Mouse (Mus musculus) CH12.LX (cell line): Measurements from ENCODE around the gene Celf2. TPM values are rescaled to one million over a fixed set of nuclear protein-coding genes. Genes with fewer than 3 reads are reported as not detected.
A peak's percentile ranks its signal among the peaks of the same experiment; 100 is the strongest.

Experiments
- DNase-seq: peaks from one replicate; pipeline ENCODE4 v3.0.0-alpha.2; 2013; ENCODE audit errors: extremely low read depth
- H3K27ac ChIP-seq: 2 replicates; pipeline ENCODE4 v1.5.1; 2012; ENCODE audit warnings: low read depth, mild to moderate bottlenecking, control low read depth, moderate library complexity; ENCODE audit not compliant: insufficient read depth
- H3K27me3 ChIP-seq: replicated peaks from 2 replicates; pipeline ENCODE3; 2012; ENCODE audit warnings: inconsistent platforms
- H3K36me3 ChIP-seq, 2 experiments: replicated peaks in 1 of 2; 2 replicates each; pipeline versions ENCODE3 to v1.6.1; 2012; ENCODE audit warnings: inconsistent platforms in 1 of 2, low read length in 1 of 2, mild to moderate bottlenecking in 1 of 2, mixed read lengths in 1 of 2, moderate library complexity in 1 of 2; ENCODE audit not compliant: control insufficient read depth in 1 of 2, insufficient read depth in 1 of 2
- H3K4me1 ChIP-seq, 2 experiments: 2 replicates each; pipeline ENCODE4 v1.6.1; 2012; ENCODE audit warnings: inconsistent platforms in 1 of 2, moderate library complexity in 1 of 2; ENCODE audit not compliant: insufficient read depth in 2 of 2, control insufficient read depth in 1 of 2
- H3K4me2 ChIP-seq: 2 replicates; pipeline ENCODE4 v1.6.1; 2012; ENCODE audit warnings: low read depth, mild to moderate bottlenecking, control low read depth; ENCODE audit not compliant: poor library complexity, insufficient read depth, severe bottlenecking
- H3K4me3 ChIP-seq, 3 experiments: fragments of 150-350 bp in 1 of 3; sonication (generic) in 1 of 3; replicated peaks in 1 of 3; 2 replicates each; pipeline versions ENCODE3 to v1.5.1; 2011 to 2012; ENCODE audit warnings: low read depth in 2 of 3, low read length in 2 of 3, mild to moderate bottlenecking in 2 of 3, moderate library complexity in 2 of 3, control low read depth in 1 of 3, improper control_type of control experiment in 1 of 3, inconsistent platforms in 1 of 3, mixed read lengths in 1 of 3; ENCODE audit not compliant: poor library complexity in 1 of 3
- H3K79me2 ChIP-seq: replicated peaks from 2 replicates; pipeline ENCODE4 v1.6.1; 2012; ENCODE audit warnings: mild to moderate bottlenecking, moderate library complexity; ENCODE audit not compliant: control insufficient read depth, poor library complexity, insufficient read depth, severe bottlenecking; ENCODE audit errors: extremely low read depth
- H3K9ac ChIP-seq: 2 replicates; pipeline ENCODE4 v1.6.1; 2012; ENCODE audit warnings: low read depth, mild to moderate bottlenecking, control low read depth, moderate library complexity; ENCODE audit not compliant: insufficient read depth
- H3K9me3 ChIP-seq: replicated peaks from 2 replicates; pipeline ENCODE3; 2012; ENCODE audit warnings: low read length, inconsistent platforms, mixed read lengths
- BHLHE40 ChIP-seq: IDR thresholded peaks from 2 replicates; pipeline ENCODE4 v1.6.1; 2011; ENCODE audit warnings: mild to moderate bottlenecking, low read depth, low read length, improper control_type of control experiment
- CHD1 ChIP-seq: IDR thresholded peaks from 2 replicates; pipeline ENCODE4 v1.6.1; 2012; ENCODE audit warnings: low read depth, low read length, improper control_type of control experiment, inconsistent platforms
- CHD2 ChIP-seq: IDR thresholded peaks from 2 replicates; pipeline ENCODE4 v1.6.1; 2011; ENCODE audit warnings: low read length, improper control_type of control experiment
- CTCF ChIP-seq, 2 experiments: IDR thresholded peaks in 1 of 2; conservative IDR thresholded peaks in 1 of 2; 2 replicates each; pipeline ENCODE4 v1.5.1; 2011 to 2012; ENCODE audit warnings: low read depth in 2 of 2, low read length in 2 of 2, improper control_type of control experiment in 1 of 2, inconsistent platforms in 1 of 2, mild to moderate bottlenecking in 1 of 2, moderate library complexity in 1 of 2
- E2F4 ChIP-seq: IDR thresholded peaks from 2 replicates; pipeline ENCODE4 v1.6.1; 2011; ENCODE audit warnings: low read depth, low read length, improper control_type of control experiment; ENCODE audit not compliant: insufficient replicate concordance
- ELF1 ChIP-seq: IDR thresholded peaks from 2 replicates; pipeline ENCODE4 v1.6.1; 2014; ENCODE audit warnings: low read depth, mild to moderate bottlenecking, inconsistent platforms, low read length, improper control_type of control experiment
- EP300 ChIP-seq: IDR thresholded peaks from 2 replicates; pipeline ENCODE4 v1.6.1; 2011; ENCODE audit warnings: low read length, improper control_type of control experiment
- ETS1 ChIP-seq: conservative IDR thresholded peaks from 2 replicates; pipeline ENCODE4 v1.6.1; 2012; ENCODE audit warnings: low read depth, mild to moderate bottlenecking, inconsistent platforms, low read length, improper control_type of control experiment, moderate library complexity
- GABPA ChIP-seq: IDR thresholded peaks from 2 replicates; pipeline ENCODE4 v1.6.1; 2012; ENCODE audit warnings: low read depth, low read length, improper control_type of control experiment, inconsistent platforms; ENCODE audit not compliant: insufficient replicate concordance
- HCFC1 ChIP-seq: IDR thresholded peaks from 2 replicates; pipeline ENCODE4 v1.6.1; 2012; ENCODE audit warnings: low read depth, mild to moderate bottlenecking, inconsistent platforms, low read length, improper control_type of control experiment
- IRF4 ChIP-seq: IDR thresholded peaks from 2 replicates; pipeline ENCODE4 v1.6.1; 2014; ENCODE audit warnings: low read depth, mild to moderate bottlenecking, inconsistent platforms, low read length, improper control_type of control experiment
- JUN ChIP-seq: IDR thresholded peaks from 2 replicates; pipeline ENCODE4 v1.6.1; 2011; ENCODE audit warnings: low read depth, mild to moderate bottlenecking, low read length, improper control_type of control experiment, moderate library complexity; ENCODE audit not compliant: insufficient read depth
- JUND ChIP-seq: conservative IDR thresholded peaks from 2 replicates; pipeline ENCODE4 v1.6.1; 2011; ENCODE audit warnings: low read depth, low read length, improper control_type of control experiment
- KAT2A ChIP-seq: IDR thresholded peaks from 2 replicates; pipeline ENCODE4 v1.6.1; 2012; ENCODE audit warnings: low read length, improper control_type of control experiment, inconsistent platforms; ENCODE audit not compliant: insufficient replicate concordance
- MAFK ChIP-seq: IDR thresholded peaks from 2 replicates; pipeline ENCODE4 v1.6.1; 2011; ENCODE audit warnings: low read length, improper control_type of control experiment; ENCODE audit not compliant: insufficient replicate concordance
- MAX ChIP-seq: IDR thresholded peaks from 2 replicates; pipeline ENCODE4 v1.6.1; 2011; ENCODE audit warnings: low read length, improper control_type of control experiment
- MAZ ChIP-seq: IDR thresholded peaks from 2 replicates; pipeline ENCODE4 v1.6.1; 2012; ENCODE audit warnings: low read depth, mild to moderate bottlenecking, inconsistent platforms, low read length, improper control_type of control experiment, moderate library complexity
- MEF2A ChIP-seq: IDR thresholded peaks from 2 replicates; pipeline ENCODE4 v1.6.1; 2014; ENCODE audit warnings: low read depth, mild to moderate bottlenecking, inconsistent platforms, low read length, improper control_type of control experiment, borderline replicate concordance
- MXI1 ChIP-seq: IDR thresholded peaks from 2 replicates; pipeline ENCODE4 v1.6.1; 2011; ENCODE audit warnings: mild to moderate bottlenecking, low read depth, low read length, improper control_type of control experiment
- MYC ChIP-seq: IDR thresholded peaks from 2 replicates; pipeline ENCODE4 v1.6.1; 2011; ENCODE audit warnings: low read depth, mild to moderate bottlenecking, improper control_type of control experiment, low read length
- NELFE ChIP-seq: IDR thresholded peaks from 2 replicates; pipeline ENCODE4 v1.6.1; 2011; ENCODE audit warnings: low read depth, low read length, improper control_type of control experiment
- NRF1 ChIP-seq: IDR thresholded peaks from 2 replicates; pipeline ENCODE4 v1.6.1; 2014; ENCODE audit warnings: low read depth, mild to moderate bottlenecking, inconsistent platforms, low read length, improper control_type of control experiment, moderate library complexity
- PAX5 ChIP-seq: IDR thresholded peaks from 2 replicates; pipeline ENCODE4 v1.6.1; 2012; ENCODE audit warnings: low read length, inconsistent platforms, mixed read lengths
- POLR2A ChIP-seq: IDR thresholded peaks from 2 replicates; pipeline ENCODE4 v1.6.1; 2011; ENCODE audit warnings: low read depth, mild to moderate bottlenecking, improper control_type of control experiment, low read length
- POLR2AphosphoS2 ChIP-seq: IDR thresholded peaks from 2 replicates; pipeline ENCODE4 v1.6.1; 2011; ENCODE audit warnings: low read depth, low read length, improper control_type of control experiment
- RAD21 ChIP-seq: IDR thresholded peaks from 2 replicates; pipeline ENCODE4 v1.6.1; 2011; ENCODE audit warnings: low read depth, mild to moderate bottlenecking, low read length, improper control_type of control experiment, moderate library complexity
- RCOR1 ChIP-seq: conservative IDR thresholded peaks from 2 replicates; pipeline ENCODE4 v1.6.1; 2012; ENCODE audit warnings: low read depth, mild to moderate bottlenecking, inconsistent platforms, low read length, improper control_type of control experiment
- SIN3A ChIP-seq: IDR thresholded peaks from 2 replicates; pipeline ENCODE4 v1.6.1; 2012; ENCODE audit warnings: low read length, improper control_type of control experiment, inconsistent platforms
- SMC3 ChIP-seq: IDR thresholded peaks from 2 replicates; pipeline ENCODE4 v1.6.1; 2011; ENCODE audit warnings: low read depth, low read length, improper control_type of control experiment
- TBP ChIP-seq: conservative IDR thresholded peaks from 2 replicates; pipeline ENCODE4 v1.6.1; 2011; ENCODE audit warnings: low read depth, low read length, improper control_type of control experiment
- TCF12 ChIP-seq: IDR thresholded peaks from 2 replicates; pipeline ENCODE4 v1.6.1; 2014; ENCODE audit warnings: low read depth, mild to moderate bottlenecking, inconsistent platforms, low read length, improper control_type of control experiment
- UBTF ChIP-seq: IDR thresholded peaks from 2 replicates; pipeline ENCODE4 v1.6.1; 2012; ENCODE audit warnings: low read depth, mild to moderate bottlenecking, inconsistent platforms, low read length, improper control_type of control experiment, moderate library complexity
- USF1 ChIP-seq: IDR thresholded peaks from 2 replicates; pipeline ENCODE4 v1.6.1; 2014; ENCODE audit warnings: low read depth, mild to moderate bottlenecking, inconsistent platforms, low read length, improper control_type of control experiment
- USF2 ChIP-seq: conservative IDR thresholded peaks from 2 replicates; pipeline ENCODE4 v1.6.1; 2011; ENCODE audit warnings: low read depth, low read length, improper control_type of control experiment
- ZC3H11A ChIP-seq: IDR thresholded peaks from 2 replicates; pipeline ENCODE4 v1.6.1; 2012; ENCODE audit warnings: low read depth, mild to moderate bottlenecking, inconsistent platforms, low read length, improper control_type of control experiment
- ZKSCAN1 ChIP-seq: IDR thresholded peaks from 2 replicates; pipeline ENCODE4 v1.6.1; 2012; ENCODE audit warnings: low read depth, inconsistent platforms, low read length, improper control_type of control experiment, borderline replicate concordance
- ZMIZ1 ChIP-seq: IDR thresholded peaks from 2 replicates; pipeline ENCODE4 v1.6.1; 2012; ENCODE audit warnings: low read depth, mild to moderate bottlenecking, inconsistent platforms, low read length, improper control_type of control experiment
- ZNF384 ChIP-seq: IDR thresholded peaks from 2 replicates; pipeline ENCODE4 v1.6.1; 2012; ENCODE audit warnings: low read depth, low read length, improper control_type of control experiment, inconsistent platforms
- dilution Hi-C: fragments of 300-500 bp; cut with MboI; formaldehyde crosslinking; loops from 2 replicates; pipeline ENCODE4 v1.14.3; 2020; ENCODE audit warnings: low sequenced_read_pairs; ENCODE audit not compliant: extremely low pct_unique_long_range_greater_than_20kb, extremely low pct_ligation_motif_present
- in situ Hi-C: fragments of 300-500 bp; cut with MboI; formaldehyde crosslinking; loops from 3 replicates; pipeline ENCODE4 v1.14.3; 2019; ENCODE audit warnings: low sequenced_read_pairs, low pct_ligation_motif_present, low pct_unique_long_range_greater_than_20kb, mixed read lengths
- polyA plus RNA-seq: library from polyadenylated mRNA; unstranded; fragments of >175 nt; gene quantifications from 2 replicates; pipeline ENCODE4 v1.2.1, GENCODE M21; 2012; ENCODE audit warnings: low read depth; ENCODE audit not compliant: insufficient read length
- total RNA-seq, 2 experiments: library from RNA; depleted of rRNA; stranded (reverse); fragments of 300-350 nt in 1 of 2; fragments of >200 nt in 1 of 2; gene quantifications; 2 replicates each; pipeline ENCODE4 v1.2.3; 2012 to 2014

The Celf2 gene
- total and polyA plus RNA-seq, 3 experiments, result 51.0 to 143 (median 103) TPM

DNA sequence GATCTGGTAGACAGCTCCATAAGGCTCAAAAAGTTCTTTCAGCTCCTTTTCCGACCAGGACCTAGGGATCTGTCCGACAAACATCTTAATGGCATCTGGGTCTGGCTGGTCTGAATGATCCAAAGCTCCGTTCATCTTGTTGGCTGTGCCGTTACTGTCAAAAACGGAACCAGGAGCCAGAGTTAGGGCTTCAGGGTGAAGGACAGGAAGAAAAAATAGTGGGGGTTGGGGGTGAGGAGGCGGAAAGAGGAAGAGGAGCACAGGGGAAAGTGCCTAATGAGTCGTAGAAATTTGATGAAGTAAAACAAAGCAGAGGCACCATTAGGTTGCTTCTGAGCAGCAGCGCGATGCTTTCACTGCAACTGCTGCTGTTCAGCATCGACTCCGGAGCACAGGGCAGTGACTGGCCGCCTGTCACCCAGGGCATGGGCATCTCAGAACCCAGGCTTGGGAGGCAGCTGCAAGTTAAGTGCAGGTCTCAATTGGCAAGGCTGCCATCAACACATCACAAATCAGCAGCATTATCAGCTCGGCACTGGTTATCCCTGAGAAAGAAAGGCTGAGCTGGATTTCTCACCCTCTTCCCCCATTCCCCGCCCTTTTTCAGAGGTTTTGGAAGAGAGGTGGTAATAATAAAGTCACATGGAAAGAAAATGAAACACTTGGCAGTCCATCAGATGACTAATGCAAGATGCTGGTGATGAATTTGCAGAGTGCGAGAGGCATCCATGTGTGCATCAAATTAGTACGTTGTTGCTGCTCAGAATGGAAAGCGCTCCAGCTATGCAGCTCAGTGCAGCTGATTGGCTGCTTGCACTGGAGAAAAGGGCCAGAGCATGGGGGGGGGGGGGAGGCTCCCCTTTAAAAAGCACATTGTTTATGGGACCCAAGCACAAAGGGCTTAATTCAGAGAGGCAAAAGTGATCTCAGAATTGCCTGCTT lies 787.6 kb downstream of the Celf2 start:
- TF ChIP-seq SMC3, result no peak
- peak; percentile 71 for TF ChIP-seq ELF1
- TF ChIP-seq USF1, result no peak
- 0 out of 2 replicates have a peak, but pooled peaks have one; percentile 45 for TF ChIP-seq TBP
- no peak for TF ChIP-seq CTCF (conservative IDR thresholded peaks at IDR 0.05 in 1 of 2, IDR thresholded peaks at IDR 0.05 in 1 of 2; ENCODE audit: low read depth in 2 of 2, low read length in 2 of 2)
- TF ChIP-seq NRF1, result no peak
- TF ChIP-seq EP300, result peak; percentile 36; the same call in 1 of the 2 replicates
- TF ChIP-seq SIN3A, result no peak
- TF ChIP-seq JUN, result no peak
- no peak for TF ChIP-seq PAX5
- TF ChIP-seq USF2, result no peak
- TF ChIP-seq NELFE, result 0 out of 2 replicates have a peak, but pooled peaks have one; percentile 39
- peak; percentile 64 for TF ChIP-seq POLR2A
- no peak for TF ChIP-seq MAX
- TF ChIP-seq CHD2, result peak; percentile 78
- TF ChIP-seq JUND, result no peak
- no peak for TF ChIP-seq GABPA
- no peak for TF ChIP-seq KAT2A
- TF ChIP-seq ZNF384, result peak; percentile 61; the same call in 1 of the 2 replicates
- no peak for TF ChIP-seq ZMIZ1
- no peak for TF ChIP-seq RCOR1
- no peak; the same call in 1 of the 2 replicates for TF ChIP-seq CHD1
- peak; percentile 60 for TF ChIP-seq IRF4
- no peak for TF ChIP-seq ZKSCAN1
- TF ChIP-seq MAZ, result no peak
- TF ChIP-seq TCF12, result no peak
- no peak for TF ChIP-seq MXI1
- 0 out of 2 replicates have a peak, but pooled peaks have one; percentile 3 for TF ChIP-seq ETS1
- peak; percentile 53 for TF ChIP-seq HCFC1
- TF ChIP-seq BHLHE40, result no peak; the same call in 1 of the 2 replicates
- TF ChIP-seq MEF2A, result no peak
- TF ChIP-seq MYC, result no peak
- TF ChIP-seq POLR2AphosphoS2, result no peak
- no peak for TF ChIP-seq MAFK
- no peak for TF ChIP-seq UBTF
- no peak for TF ChIP-seq RAD21
- no peak for TF ChIP-seq ZC3H11A
- TF ChIP-seq E2F4, result no peak
- TF ChIP-seq, all 38 proteins: peak for 10
- Histone ChIP-seq H3K9me3 (no peaks in the 10 kb centered on the region), H3K4me2 (peak overlapping the region; percentile 55), H3K36me3 (no peaks in the 10 kb centered on the region), H3K27ac (peak overlapping the region; percentile 88), H3K4me3 (peak overlapping the region; percentile 75 to 99 (median 76)), H3K27me3 (no peaks in the 10 kb centered on the region), H3K79me2 (peaks cover 38% of the 10 kb centered on the region), H3K4me1 (peaks cover 3 to 40% of the 10 kb centered on the region in 2 experiments; a peak in 3 of 4 replicates), H3K9ac (peak overlapping the region; percentile 94)
- in situ Hi-C loops, result loop anchor here (10.0 to 25.0 kb wide), 2 partner anchors 157 to 284 kb away; no protein-coding TSS in a partner anchor
- dilution Hi-C loops, result no loop called here
- DNase-seq, result peak; percentile 71
